ENCODE assay signal across 22 mouse cellular contexts in the genomic region with DNA sequence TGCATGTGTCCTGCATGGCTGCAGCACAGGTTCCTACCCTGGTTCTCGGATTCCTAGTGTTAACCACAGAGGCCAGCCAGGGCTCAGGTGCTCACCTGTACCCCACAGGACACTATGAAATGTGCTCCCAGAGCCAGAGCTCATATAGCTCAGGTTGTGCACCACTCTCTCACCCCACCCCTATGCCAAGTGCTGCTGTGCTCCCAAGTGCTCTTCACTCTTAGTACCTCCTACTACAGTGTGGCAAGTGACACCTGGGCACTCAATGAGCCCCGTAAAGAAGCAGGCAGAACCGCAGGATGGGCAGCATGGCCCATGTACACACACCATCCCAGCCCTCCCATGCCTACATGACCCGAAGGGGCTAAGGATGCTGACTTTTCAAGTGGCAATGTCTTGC. TPM values are rescaled to one million over a fixed set of nuclear protein-coding genes. Genes with fewer than 3 reads are reported as not detected.
DNase-seq lines count a peak whose midpoint lies in the region; ATAC-seq and TF ChIP-seq lines count a peak whose summit lies in the region.
"Had no signal": no experiment of that assay in that cellular context is flagged by ENCODE, and none has a peak within 500 bp of the region (broad histone marks: within the 10 kb centered on the region; RNA-seq: fewer than 3 reads in every experiment).

No protein-coding gene starts in this region.

- ATAC-seq in heart, embryonic 13.5 days (ENCODE audit: extremely low read depth, insufficient number of reproducible peaks, low FRiP score, low TSS enrichment) = no peak
- ATAC-seq in lung, embryonic 14.5 days (ENCODE audit: insufficient read depth) = 0 out of 2 replicates have a peak, but pooled peaks have one; percentile 19
- no peak for ATAC-seq in hindbrain, embryonic 12.5 days (ENCODE audit: low FRiP score)
- ATAC-seq in hindbrain, postnatal 0 days = no peak
- ATAC-seq: activated CD4-positive, CD25-positive, alpha-beta regulatory T cell, adult 4 months; Patski had no signal

- no peaks in the 10 kb centered on the region for H3K9me3 ChIP-seq in heart, embryonic 13.5 days
- H3K9me3 ChIP-seq in lung, embryonic 14.5 days (ENCODE audit: low read depth, low read length) = no peaks in the 10 kb centered on the region
- H3K9me3 ChIP-seq in hindbrain, embryonic 12.5 days (replicated peaks) = no peaks in the 10 kb centered on the region
- no peaks in the 10 kb centered on the region for H3K9me3 ChIP-seq in hindbrain, postnatal 0 days (ENCODE audit: low read length)
- H3K9me3 ChIP-seq: embryonic facial prominence, embryonic 12.5 days; heart, embryonic 12.5 days; neural tube, embryonic 12.5 days had no signal

- no peaks in the 10 kb centered on the region for H3K27me3 ChIP-seq in heart, embryonic 13.5 days (replicated peaks)
- no peaks in the 10 kb centered on the region for H3K27me3 ChIP-seq in lung, embryonic 14.5 days (ENCODE audit: insufficient read depth, low read length)
- H3K27me3 ChIP-seq in hindbrain, embryonic 12.5 days = no peaks in the 10 kb centered on the region
- no peaks in the 10 kb centered on the region for H3K27me3 ChIP-seq in hindbrain, postnatal 0 days (ENCODE audit: insufficient read depth, low read length)
- H3K27me3 ChIP-seq: embryonic facial prominence, embryonic 12.5 days; heart, embryonic 12.5 days; neural tube, embryonic 12.5 days; Patski had no signal

- no peak for TF ChIP-seq CTCF in lung, embryonic 14.5 days (IDR thresholded peaks at IDR 0.05; ENCODE audit: low read depth)
- TF ChIP-seq CTCF in hindbrain, postnatal 0 days (IDR thresholded peaks at IDR 0.05; ENCODE audit: low read depth) = no peak

- no peak for DNase-seq in heart, adult 11 months
- DNase-seq in lung, embryonic 14.5 days = no peak
- DNase-seq in lung, postnatal 10 days = no peak
- DNase-seq in hindbrain, postnatal 0 days (ENCODE audit: low spot score) = no peak
- no peak for DNase-seq in layer of hippocampus, adult 9-11 months
- DNase-seq: adrenal gland, postnatal 14 days; cerebellum, adult 8-10 months; gastrocnemius, postnatal 10 days; kidney, adult 8-10 months; kidney, postnatal 25 days; right cerebral cortex, postnatal 14 days had no signal

- peaks cover 47% of the 10 kb centered on the region for H3K4me1 ChIP-seq in heart, embryonic 13.5 days
- 0 out of 2 replicates have a peak, but pooled peaks cover 3% of the 10 kb centered on the region for H3K4me1 ChIP-seq in lung, embryonic 14.5 days (ENCODE audit: insufficient read depth)
- peaks cover 7% of the 10 kb centered on the region for H3K4me1 ChIP-seq in hindbrain, embryonic 12.5 days
- 0 out of 2 replicates have a peak, but pooled peaks cover 11% of the 10 kb centered on the region for H3K4me1 ChIP-seq in hindbrain, postnatal 0 days (ENCODE audit: insufficient read depth, low read length)
- H3K4me1 ChIP-seq: neural tube, embryonic 12.5 days had no signal

- peaks cover 13% of the 10 kb centered on the region; the same call in 1 of the 2 replicates for H3K36me3 ChIP-seq in heart, embryonic 13.5 days
- H3K36me3 ChIP-seq in lung, embryonic 14.5 days (ENCODE audit: insufficient read depth) = 0 out of 2 replicates have a peak, but pooled peaks cover 4% of the 10 kb centered on the region
- peaks cover 3% of the 10 kb centered on the region; the same call in 1 of the 2 replicates for H3K36me3 ChIP-seq in hindbrain, embryonic 12.5 days
- no peaks in the 10 kb centered on the region for H3K36me3 ChIP-seq in hindbrain, postnatal 0 days (ENCODE audit: insufficient read depth, low read length)
- H3K36me3 ChIP-seq: neural tube, embryonic 12.5 days had no signal

- H3K9ac ChIP-seq in heart, embryonic 13.5 days = 0 out of 2 replicates have a peak overlapping the region, but pooled peaks have one; percentile 24
- H3K9ac ChIP-seq in lung, embryonic 14.5 days = no peak overlapping the region
- no peak overlapping the region for H3K9ac ChIP-seq in hindbrain, embryonic 12.5 days
- H3K9ac ChIP-seq in hindbrain, postnatal 0 days (replicated peaks; ENCODE audit: low read length) = no peak overlapping the region
- H3K9ac ChIP-seq: embryonic facial prominence, embryonic 12.5 days; neural tube, embryonic 12.5 days had no signal

- H3K4me3 ChIP-seq in heart, embryonic 13.5 days = no peak overlapping the region
- no peak overlapping the region for H3K4me3 ChIP-seq in lung, embryonic 14.5 days (ENCODE audit: low read depth, low read length)
- H3K4me3 ChIP-seq in hindbrain, embryonic 12.5 days = no peak overlapping the region
- H3K4me3 ChIP-seq in hindbrain, postnatal 0 days (ENCODE audit: low read length) = no peak overlapping the region
- H3K4me3 ChIP-seq: embryonic facial prominence, embryonic 12.5 days; heart, embryonic 12.5 days; neural tube, embryonic 12.5 days had no signal

- H3K27ac ChIP-seq in heart, embryonic 13.5 days (replicated peaks) = peak overlapping the region; percentile 56
- no peak overlapping the region for H3K27ac ChIP-seq in lung, embryonic 14.5 days (ENCODE audit: low read depth)
- H3K27ac ChIP-seq in hindbrain, embryonic 12.5 days = 0 out of 2 replicates have a peak overlapping the region, but pooled peaks have one; percentile 25
- peak overlapping the region; percentile 48; the same call in 1 of the 2 replicates for H3K27ac ChIP-seq in hindbrain, postnatal 0 days
- H3K27ac ChIP-seq: embryonic facial prominence, embryonic 12.5 days; neural tube, embryonic 12.5 days had no signal

- 80% methylated on average over 4 of the region's 4 CpGs for WGBS in heart, embryonic 13.5 days
- whole genome bisulfite sequencing in lung, embryonic 14.5 days = 68% methylated on average over 4 of the region's 4 CpGs
- WGBS in hindbrain, embryonic 12.5 days = 88% methylated on average over 4 of the region's 4 CpGs
- 87% methylated on average over 4 of the region's 4 CpGs for WGBS in hindbrain, postnatal 0 days

- H3K4me2 ChIP-seq in heart, embryonic 13.5 days = no peak overlapping the region
- no peak overlapping the region for H3K4me2 ChIP-seq in lung, embryonic 14.5 days
- no peak overlapping the region for H3K4me2 ChIP-seq in hindbrain, embryonic 12.5 days (replicated peaks)
- no peak overlapping the region for H3K4me2 ChIP-seq in hindbrain, postnatal 0 days (ENCODE audit: low read depth, low read length)
- H3K4me2 ChIP-seq: embryonic facial prominence, embryonic 12.5 days; neural tube, embryonic 12.5 days had no signal

RNA-seq across cellular contexts. Expression of a gene that starts 8.0 kb away (rescaled TPM):
- polyA plus RNA-seq in heart, embryonic 13.5 days (2015; fragmentation: Nextera tagmentation; extraction: Ambion mirVana) = 11.2 and 12.4 TPM in 2 replicates
- 21.8 and 24.4 TPM in 2 replicates for polyA plus RNA-seq in lung, embryonic 14.5 days (2014; fragmentation: Nextera tagmentation; extraction: Ambion mirVana)
- polyA plus RNA-seq in hindbrain, embryonic 12.5 days (2016; fragmentation: Nextera tagmentation; extraction: Ambion mirVana) = 22.2 and 23.9 TPM in 2 replicates
- 61.8 and 65.4 TPM in 2 replicates for total RNA-seq in hindbrain, postnatal 0 days (2014; rRNA removed)
- polyA plus RNA-seq in hindbrain, postnatal 0 days (2015; fragmentation: Nextera tagmentation; extraction: Ambion mirVana) = 33.6 and 35.8 TPM in 2 replicates

RNA-seq across cellular contexts. Expression of a gene that starts 18.4 kb away (rescaled TPM):
- 0.45 and 0.76 TPM in 2 replicates for polyA plus RNA-seq in heart, embryonic 13.5 days (2015; fragmentation: Nextera tagmentation; extraction: Ambion mirVana)
- polyA plus RNA-seq in lung, embryonic 14.5 days (2014; fragmentation: Nextera tagmentation; extraction: Ambion mirVana) = 6.7 and 8.3 TPM in 2 replicates
- 27.0 and 29.2 TPM in 2 replicates for polyA plus RNA-seq in hindbrain, embryonic 12.5 days (2016; fragmentation: Nextera tagmentation; extraction: Ambion mirVana)
- total RNA-seq in hindbrain, postnatal 0 days (2014; rRNA removed) = 196 and 198 TPM in 2 replicates
- 191 and 205 TPM in 2 replicates for polyA plus RNA-seq in hindbrain, postnatal 0 days (2015; fragmentation: Nextera tagmentation; extraction: Ambion mirVana)
- total RNA-seq: common myeloid progenitor, adult 5-6 weeks; megakaryocyte progenitor cell, adult 5-6 weeks had no signal
- polyA plus RNA-seq: spleen, adult 2 months had no signal

RNA-seq across cellular contexts. Expression of a gene that starts 24.2 kb away (rescaled TPM):
- polyA plus RNA-seq in heart, embryonic 13.5 days (2015; fragmentation: Nextera tagmentation; extraction: Ambion mirVana) = 3.7 and 5.5 TPM in 2 replicates
- polyA plus RNA-seq in lung, embryonic 14.5 days (2014; fragmentation: Nextera tagmentation; extraction: Ambion mirVana) = 151 and 165 TPM in 2 replicates
- 3.3 and 4.2 TPM in 2 replicates for polyA plus RNA-seq in hindbrain, embryonic 12.5 days (2016; fragmentation: Nextera tagmentation; extraction: Ambion mirVana)
- 6.5 and 26.7 TPM in 2 replicates for total RNA-seq in hindbrain, postnatal 0 days (2014; rRNA removed)
- polyA plus RNA-seq in hindbrain, postnatal 0 days (2015; fragmentation: Nextera tagmentation; extraction: Ambion mirVana) = 16.3 and 17.3 TPM in 2 replicates
- total RNA-seq: adrenal gland, postnatal 14 days; common myeloid progenitor, adult 5-6 weeks; hematopoietic stem cell, adult 5-6 weeks; megakaryocyte progenitor cell, adult 5-6 weeks had no signal
- polyA plus RNA-seq: activated CD4-positive, CD25-positive, alpha-beta regulatory T cell, adult 4 months had no signal

RNA-seq across cellular contexts. Expression of a gene that starts 29.4 kb away (rescaled TPM):
- polyA plus RNA-seq in heart, embryonic 13.5 days (2015; fragmentation: Nextera tagmentation; extraction: Ambion mirVana) = 9.7 and 12.4 TPM in 2 replicates
- polyA plus RNA-seq in lung, embryonic 14.5 days (2014; fragmentation: Nextera tagmentation; extraction: Ambion mirVana) = 15.5 and 21.8 TPM in 2 replicates
- polyA plus RNA-seq in hindbrain, embryonic 12.5 days (2016; fragmentation: Nextera tagmentation; extraction: Ambion mirVana) = 24.6 and 27.1 TPM in 2 replicates
- total RNA-seq in hindbrain, postnatal 0 days (2014; rRNA removed) = 51.8 and 54.0 TPM in 2 replicates
- polyA plus RNA-seq in hindbrain, postnatal 0 days (2015; fragmentation: Nextera tagmentation; extraction: Ambion mirVana) = 31.5 and 39.3 TPM in 2 replicates

RNA-seq across cellular contexts. Expression of a gene that starts 37.8 kb away (rescaled TPM):
- polyA plus RNA-seq in heart, embryonic 13.5 days (2015; fragmentation: Nextera tagmentation; extraction: Ambion mirVana) = 116 and 125 TPM in 2 replicates
- 113 and 126 TPM in 2 replicates for polyA plus RNA-seq in lung, embryonic 14.5 days (2014; fragmentation: Nextera tagmentation; extraction: Ambion mirVana)
- 118 TPM in 2 replicates for polyA plus RNA-seq in hindbrain, embryonic 12.5 days (2016; fragmentation: Nextera tagmentation; extraction: Ambion mirVana)
- total RNA-seq in hindbrain, postnatal 0 days (2014; rRNA removed) = 140 TPM in 2 replicates
- 188 and 190 TPM in 2 replicates for polyA plus RNA-seq in hindbrain, postnatal 0 days (2015; fragmentation: Nextera tagmentation; extraction: Ambion mirVana)
